Mouse (Mus musculus): ENCODE data around the gene Arhgef2. TPM values are rescaled to one million over a fixed set of nuclear protein-coding genes. Genes with fewer than 3 reads are reported as not detected.

Gene Arhgef2
- polyA plus RNA-seq, 1 experiment from 2014 or later = 97.9 TPM

DNA sequence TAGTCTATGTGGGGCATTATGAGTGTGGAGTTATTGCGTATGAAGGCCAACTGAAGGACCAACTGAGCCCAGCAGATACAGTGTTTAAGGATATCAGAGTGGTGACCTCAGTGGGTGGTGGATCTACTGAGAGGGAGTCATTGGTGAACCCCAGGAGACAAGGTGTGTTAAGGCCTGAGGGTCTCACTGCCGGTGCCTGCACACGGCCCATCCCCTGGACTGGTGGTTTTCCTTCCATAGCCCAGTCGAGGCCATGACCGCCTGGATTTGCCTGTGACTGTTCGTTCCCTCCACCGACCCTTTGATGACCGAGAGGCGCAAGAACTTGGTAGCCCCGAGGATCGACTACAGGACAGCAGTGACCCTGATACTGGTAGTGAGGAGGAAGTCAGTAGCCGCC lies 40.2 kb downstream of the Arhgef2 start:
- 92% methylated on average over 12 of the region's 12 CpGs for WGBS
- H3K36me3 ChIP-seq = peaks cover 73% of the 10 kb centered on the region
- H3K4me2 ChIP-seq (replicated peaks) = no peak overlapping the region
- H3K27me3 ChIP-seq = no peaks in the 10 kb centered on the region
- H3K27ac ChIP-seq (replicated peaks) = no peak overlapping the region
- H3K4me3 ChIP-seq (replicated peaks) = no peak overlapping the region
- H3K9me3 ChIP-seq (replicated peaks) = no peaks in the 10 kb centered on the region
- no peak for ATAC-seq (ENCODE audit: insufficient number of reproducible peaks, low FRiP score, low TSS enrichment, low read depth)
- no peak overlapping the region for H3K9ac ChIP-seq
- H3K4me1 ChIP-seq = 0 out of 2 replicates have a peak, but pooled peaks cover 4% of the 10 kb centered on the region

DNA sequence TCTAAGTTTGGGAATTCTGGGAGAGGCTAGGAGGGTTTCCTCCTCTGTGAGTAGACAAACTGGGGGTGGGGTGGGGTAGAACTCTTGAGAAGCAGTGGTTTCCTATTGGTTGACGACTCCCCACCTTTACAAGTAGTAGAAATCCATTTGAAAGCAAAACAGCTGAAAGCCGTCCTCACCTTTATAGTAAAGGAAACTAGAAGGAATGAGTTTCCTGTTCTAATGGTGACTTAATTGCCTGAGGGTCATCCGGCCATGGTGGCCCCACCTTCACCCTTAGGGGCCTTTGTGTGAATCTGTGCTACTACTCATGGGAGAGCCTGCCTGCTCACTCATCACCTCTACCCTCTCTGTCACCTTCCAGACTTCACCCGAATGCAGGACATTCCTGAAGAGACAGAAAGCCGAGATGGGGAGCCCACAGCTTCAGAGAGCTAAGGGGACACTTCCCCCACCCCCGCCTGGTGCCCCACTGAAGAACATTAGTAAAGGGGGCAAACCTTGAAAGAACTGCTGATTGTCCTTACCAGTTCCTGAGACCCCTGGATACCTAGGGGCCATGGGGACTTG lies 40.7 kb downstream of the Arhgef2 start:
- H3K9ac ChIP-seq = no peak overlapping the region
- WGBS = 74% methylated on average over 6 of the region's 6 CpGs
- ATAC-seq (ENCODE audit: insufficient number of reproducible peaks, low FRiP score, low TSS enrichment, low read depth) = no peak
- no peak overlapping the region for H3K4me2 ChIP-seq (replicated peaks)
- H3K4me3 ChIP-seq (replicated peaks) = no peak overlapping the region
- 0 out of 2 replicates have a peak, but pooled peaks cover 4% of the 10 kb centered on the region for H3K4me1 ChIP-seq
- no peaks in the 10 kb centered on the region for H3K9me3 ChIP-seq (replicated peaks)
- H3K27me3 ChIP-seq = no peaks in the 10 kb centered on the region
- H3K27ac ChIP-seq (replicated peaks) = no peak overlapping the region
- peaks cover 68% of the 10 kb centered on the region for H3K36me3 ChIP-seq

DNA sequence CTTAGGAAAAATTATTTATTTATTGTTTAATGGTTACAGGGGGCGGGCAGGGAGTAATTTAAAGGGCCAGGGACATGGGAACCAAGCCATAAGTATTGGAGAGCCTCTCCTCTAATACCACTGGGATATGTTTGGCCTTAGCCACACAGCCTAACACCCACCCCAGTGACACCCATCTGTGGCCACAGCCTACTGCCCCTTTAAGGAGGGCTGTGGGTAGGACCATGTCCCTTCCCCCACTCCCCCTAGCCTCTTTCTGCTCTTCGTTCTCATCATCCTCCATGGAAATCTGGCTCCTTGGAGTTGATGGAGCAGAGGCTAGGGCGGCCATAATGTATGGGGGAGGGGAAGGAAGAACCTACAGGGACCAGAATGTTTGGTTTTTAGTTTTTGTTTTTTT lies 41.3 kb downstream of the Arhgef2 start:
- Histone ChIP-seq H3K4me2 (replicated peaks) (no peak overlapping the region), H3K9ac (no peak overlapping the region), H3K4me1 (0 out of 2 replicates have a peak, but pooled peaks cover 4% of the 10 kb centered on the region), H3K4me3 (replicated peaks) (no peak overlapping the region), H3K27me3 (no peaks in the 10 kb centered on the region), H3K27ac (replicated peaks) (no peak overlapping the region), H3K36me3 (peaks cover 63% of the 10 kb centered on the region), H3K9me3 (replicated peaks) (no peaks in the 10 kb centered on the region)
- no peak for ATAC-seq (ENCODE audit: insufficient number of reproducible peaks, low FRiP score, low TSS enrichment, low read depth)
- 83% methylated on average over 3 of the region's 3 CpGs for WGBS

DNA sequence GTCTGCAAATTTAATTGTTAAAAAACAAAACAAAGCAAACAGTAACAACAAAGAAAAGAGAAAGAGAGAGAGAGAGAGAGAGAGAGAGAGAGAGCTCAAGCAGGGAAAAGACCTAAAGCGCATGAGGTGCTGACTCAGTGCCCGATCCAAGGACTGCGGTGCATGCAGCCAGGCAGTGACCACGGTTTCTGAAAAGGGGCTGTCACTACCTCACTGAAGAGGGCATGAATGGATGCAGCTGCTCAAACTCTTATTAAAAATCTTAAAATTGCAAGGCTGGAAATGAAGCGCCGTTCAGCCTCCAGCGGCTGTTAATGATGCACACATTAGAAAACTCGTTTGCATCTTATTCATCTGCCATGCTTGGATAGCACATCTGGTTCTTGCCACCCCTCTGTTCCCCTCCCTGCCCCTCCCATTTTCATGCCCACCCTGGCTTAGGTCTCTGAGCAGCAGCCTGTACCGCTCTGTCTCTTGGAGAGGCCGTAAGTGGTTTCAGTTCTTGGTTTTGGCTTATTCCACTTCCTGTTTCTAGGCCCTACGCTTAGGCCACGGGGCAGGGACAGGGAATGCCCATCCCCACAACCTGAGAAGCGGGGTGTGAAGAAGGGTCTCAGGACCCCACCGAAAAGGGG lies 42.1 kb downstream of the Arhgef2 start:
- Histone ChIP-seq H3K4me1 (0 out of 2 replicates have a peak, but pooled peaks cover 4% of the 10 kb centered on the region), H3K4me3 (replicated peaks) (no peak overlapping the region), H3K27ac (replicated peaks) (no peak overlapping the region), H3K27me3 (no peaks in the 10 kb centered on the region), H3K9me3 (replicated peaks) (no peaks in the 10 kb centered on the region), H3K4me2 (replicated peaks) (no peak overlapping the region), H3K36me3 (peaks cover 54% of the 10 kb centered on the region), H3K9ac (no peak overlapping the region)
- WGBS = 83% methylated on average over 14 of the region's 14 CpGs
- ATAC-seq (ENCODE audit: insufficient number of reproducible peaks, low FRiP score, low TSS enrichment, low read depth) = no peak; the same call in 1 of the 2 replicates

DNA sequence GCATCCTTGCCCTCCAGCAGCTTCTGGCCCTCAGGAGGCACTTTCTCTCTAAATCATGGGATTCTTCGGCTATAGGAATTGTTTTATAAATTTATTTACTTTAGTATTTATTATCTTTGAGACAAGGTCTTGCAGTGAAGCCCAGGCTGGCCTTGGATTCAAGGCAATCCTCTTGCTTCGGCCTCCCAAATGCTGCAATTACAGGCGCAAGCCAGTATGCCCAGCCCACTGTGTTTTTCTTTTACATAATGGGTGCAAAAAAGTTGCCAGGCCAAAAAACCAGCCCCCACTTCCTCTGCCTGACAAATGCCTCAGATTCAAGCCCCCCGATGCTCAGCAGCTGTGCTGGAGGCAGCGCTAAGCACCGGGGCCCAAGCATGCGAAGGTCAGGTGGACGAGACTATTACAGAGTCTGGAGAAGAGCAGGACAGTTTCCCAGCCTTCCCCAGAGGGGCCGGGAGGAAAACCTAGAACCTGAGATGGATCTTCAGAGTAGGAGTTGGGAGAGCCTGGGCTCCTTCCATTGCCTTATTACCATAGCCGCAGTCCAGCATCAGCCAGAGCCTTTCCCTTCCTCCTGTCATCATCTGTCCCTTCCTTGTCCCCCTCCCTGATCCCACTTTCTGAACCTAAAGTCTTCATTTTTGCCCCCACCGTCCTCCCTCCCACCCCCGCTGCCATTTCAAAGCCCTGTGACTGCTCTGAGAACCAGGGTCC lies 42.8 kb downstream of the Arhgef2 start:
- Histone ChIP-seq H3K27me3 (no peaks in the 10 kb centered on the region), H3K4me3 (replicated peaks) (no peak overlapping the region), H3K27ac (replicated peaks) (no peak overlapping the region), H3K9me3 (replicated peaks) (no peaks in the 10 kb centered on the region), H3K36me3 (peaks cover 47% of the 10 kb centered on the region), H3K4me1 (0 out of 2 replicates have a peak, but pooled peaks cover 4% of the 10 kb centered on the region), H3K4me2 (replicated peaks) (no peak overlapping the region), H3K9ac (no peak overlapping the region)
- no peak for ATAC-seq (ENCODE audit: insufficient number of reproducible peaks, low FRiP score, low TSS enrichment, low read depth)
- WGBS = 79% methylated on average over 12 of the region's 12 CpGs

DNA sequence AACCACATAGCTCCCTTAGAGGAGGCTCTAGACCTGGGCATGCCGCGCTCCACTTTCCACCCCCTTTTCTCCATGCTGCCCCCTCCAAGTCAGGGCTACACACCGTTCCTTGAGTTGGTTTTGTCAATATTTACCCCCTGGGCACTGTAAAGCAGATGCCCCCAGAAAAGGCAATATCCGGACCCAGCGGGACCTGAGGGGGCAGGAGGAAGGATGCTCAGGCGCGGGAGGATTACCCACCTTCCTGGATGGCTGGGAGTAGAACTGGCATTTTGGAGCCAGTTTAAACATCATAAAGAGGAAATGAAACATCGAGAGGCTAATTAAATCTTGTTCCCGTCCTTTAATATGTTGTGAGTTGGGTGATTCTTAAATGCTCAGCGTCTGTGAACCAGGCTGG lies 43.4 kb downstream of the Arhgef2 start:
- 78% methylated on average over 10 of the region's 10 CpGs for WGBS
- Histone ChIP-seq H3K27me3 (no peaks in the 10 kb centered on the region), H3K4me2 (replicated peaks) (no peak overlapping the region), H3K27ac (replicated peaks) (no peak overlapping the region), H3K36me3 (peaks cover 42% of the 10 kb centered on the region), H3K9me3 (replicated peaks) (no peaks in the 10 kb centered on the region), H3K4me3 (replicated peaks) (no peak overlapping the region), H3K9ac (no peak overlapping the region), H3K4me1 (0 out of 2 replicates have a peak, but pooled peaks cover 4% of the 10 kb centered on the region)
- no peak for ATAC-seq (ENCODE audit: insufficient number of reproducible peaks, low FRiP score, low TSS enrichment, low read depth)

DNA sequence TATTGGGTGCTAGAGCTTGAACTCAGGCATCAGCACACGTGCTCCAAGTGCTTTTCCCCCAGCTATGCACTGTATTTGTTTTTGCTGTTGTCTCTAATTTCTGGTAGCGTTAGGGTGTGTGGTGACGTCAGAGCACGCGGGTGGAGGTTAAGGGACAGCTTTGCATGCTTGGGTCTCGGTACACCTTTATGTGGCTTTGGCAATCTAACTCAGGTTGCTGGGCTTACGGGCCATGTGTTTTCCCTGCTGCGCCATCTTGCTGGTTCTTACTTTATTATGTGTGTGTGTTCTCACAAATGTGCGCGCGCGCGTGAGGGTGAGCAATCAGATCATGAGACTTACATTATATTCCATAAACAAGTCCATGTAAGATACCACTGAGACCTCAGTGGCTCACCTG lies 44.2 kb downstream of the Arhgef2 start:
- Histone ChIP-seq H3K27ac (replicated peaks) (no peak overlapping the region), H3K27me3 (no peaks in the 10 kb centered on the region), H3K9ac (no peak overlapping the region), H3K9me3 (replicated peaks) (no peaks in the 10 kb centered on the region), H3K4me3 (replicated peaks) (no peak overlapping the region), H3K4me1 (peaks cover 11% of the 10 kb centered on the region; the same call in 1 of the 2 replicates), H3K36me3 (peaks cover 34% of the 10 kb centered on the region), H3K4me2 (replicated peaks) (no peak overlapping the region)
- ATAC-seq (ENCODE audit: insufficient number of reproducible peaks, low FRiP score, low TSS enrichment, low read depth) = no peak
- WGBS = 94% methylated on average over 13 of the region's 13 CpGs

DNA sequence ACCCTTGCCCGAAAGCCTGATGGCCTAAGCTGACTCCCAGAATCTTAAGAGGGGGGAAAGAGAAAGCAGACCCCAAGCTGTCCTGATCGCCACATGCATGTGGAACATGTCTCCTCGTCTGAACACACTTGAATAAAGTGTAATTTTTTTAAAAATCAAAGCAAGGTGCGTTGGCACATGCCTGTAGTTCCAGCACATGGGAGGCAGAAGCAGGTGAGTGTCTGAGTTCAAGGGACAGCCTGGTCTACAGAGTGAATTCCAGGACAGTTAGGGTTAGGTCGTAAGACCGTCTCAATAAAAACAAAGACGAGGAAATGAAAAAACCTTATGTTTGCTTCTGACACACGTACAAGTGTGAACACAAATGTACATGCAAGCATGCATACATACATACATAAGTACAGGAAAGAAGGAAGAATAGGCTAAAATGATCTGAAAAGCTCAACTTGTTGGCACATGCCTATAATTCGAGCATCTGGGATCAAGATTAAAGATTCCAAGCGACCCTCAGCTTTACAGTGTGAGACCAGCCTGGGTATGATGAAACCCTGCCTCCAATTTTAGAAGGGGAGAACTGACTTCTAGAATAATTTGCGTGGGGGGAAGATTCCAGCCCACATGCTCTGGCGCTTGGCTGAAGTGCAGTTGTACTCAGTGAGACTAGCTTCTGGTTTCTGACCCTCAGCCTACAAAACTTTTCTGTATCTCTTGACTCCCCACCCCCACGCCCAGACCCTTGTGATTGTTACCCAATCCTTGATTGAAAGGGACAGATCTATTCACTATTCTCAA lies 45.1 kb downstream of the Arhgef2 start:
- H3K4me3 ChIP-seq (replicated peaks) = no peak overlapping the region
- no peak for ATAC-seq (ENCODE audit: insufficient number of reproducible peaks, low FRiP score, low TSS enrichment, low read depth)
- H3K27me3 ChIP-seq = no peaks in the 10 kb centered on the region
- H3K36me3 ChIP-seq = peaks cover 26% of the 10 kb centered on the region
- H3K27ac ChIP-seq (replicated peaks) = no peak overlapping the region
- no peak overlapping the region for H3K9ac ChIP-seq
- 59% methylated on average over 13 of the region's 13 CpGs for WGBS
- no peak overlapping the region for H3K4me2 ChIP-seq (replicated peaks)
- H3K9me3 ChIP-seq (replicated peaks) = no peaks in the 10 kb centered on the region
- H3K4me1 ChIP-seq = peaks cover 14% of the 10 kb centered on the region; the same call in 1 of the 2 replicates

DNA sequence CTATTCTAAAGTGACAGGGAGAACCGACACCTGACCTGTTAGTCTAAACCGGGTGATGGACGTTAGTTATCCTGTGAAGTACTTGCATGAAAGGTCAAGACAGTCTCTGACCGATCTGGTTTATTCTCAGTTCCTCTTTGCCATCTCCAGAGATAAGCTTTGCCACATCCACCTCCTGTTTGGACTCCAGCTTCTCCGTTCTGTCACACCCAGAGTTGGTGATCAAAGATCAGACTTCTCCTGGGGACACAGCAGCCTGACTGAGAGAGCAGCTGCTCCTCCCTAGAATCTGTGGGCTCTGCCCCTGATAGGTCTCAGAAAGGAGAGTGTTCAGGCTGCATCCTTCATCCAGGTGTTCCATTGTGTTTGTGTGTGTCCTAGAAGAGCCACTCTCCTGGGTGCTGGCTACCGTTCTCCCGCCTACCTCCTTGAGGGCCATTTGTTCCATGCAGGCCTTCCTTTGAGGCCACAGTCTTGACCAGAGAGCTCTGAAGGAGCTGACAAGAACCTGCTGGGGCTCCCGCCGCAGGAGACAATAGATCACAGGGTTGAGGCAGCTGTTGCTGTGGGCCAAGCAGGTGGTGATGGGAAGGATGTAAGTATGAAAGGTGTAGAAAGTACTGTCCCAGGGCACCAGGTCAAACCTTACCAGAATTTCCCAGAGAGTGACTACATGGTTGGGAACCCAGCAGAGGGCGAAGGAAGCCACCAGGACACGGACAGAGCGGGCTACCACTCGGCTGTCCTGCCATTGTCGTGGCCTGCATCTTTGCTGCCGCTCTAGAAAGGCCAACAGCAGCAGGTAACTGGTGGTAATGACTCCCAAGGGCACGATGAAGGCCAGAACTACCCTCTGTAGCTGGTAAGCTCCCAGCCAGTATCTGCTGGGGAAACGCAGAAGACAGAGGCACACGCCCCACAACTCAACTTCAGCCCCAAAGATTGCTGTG lies 46.2 kb downstream of the Arhgef2 start:
- Histone ChIP-seq H3K9ac (no peak overlapping the region), H3K4me3 (replicated peaks) (no peak overlapping the region), H3K27ac (replicated peaks) (no peak overlapping the region), H3K27me3 (no peaks in the 10 kb centered on the region), H3K36me3 (peaks cover 16% of the 10 kb centered on the region), H3K4me1 (peaks cover 13% of the 10 kb centered on the region; the same call in 1 of the 2 replicates), H3K4me2 (replicated peaks) (no peak overlapping the region), H3K9me3 (replicated peaks) (no peaks in the 10 kb centered on the region)
- WGBS = 79% methylated on average over 18 of the region's 18 CpGs
- ATAC-seq (ENCODE audit: insufficient number of reproducible peaks, low FRiP score, low TSS enrichment, low read depth) = no peak

DNA sequence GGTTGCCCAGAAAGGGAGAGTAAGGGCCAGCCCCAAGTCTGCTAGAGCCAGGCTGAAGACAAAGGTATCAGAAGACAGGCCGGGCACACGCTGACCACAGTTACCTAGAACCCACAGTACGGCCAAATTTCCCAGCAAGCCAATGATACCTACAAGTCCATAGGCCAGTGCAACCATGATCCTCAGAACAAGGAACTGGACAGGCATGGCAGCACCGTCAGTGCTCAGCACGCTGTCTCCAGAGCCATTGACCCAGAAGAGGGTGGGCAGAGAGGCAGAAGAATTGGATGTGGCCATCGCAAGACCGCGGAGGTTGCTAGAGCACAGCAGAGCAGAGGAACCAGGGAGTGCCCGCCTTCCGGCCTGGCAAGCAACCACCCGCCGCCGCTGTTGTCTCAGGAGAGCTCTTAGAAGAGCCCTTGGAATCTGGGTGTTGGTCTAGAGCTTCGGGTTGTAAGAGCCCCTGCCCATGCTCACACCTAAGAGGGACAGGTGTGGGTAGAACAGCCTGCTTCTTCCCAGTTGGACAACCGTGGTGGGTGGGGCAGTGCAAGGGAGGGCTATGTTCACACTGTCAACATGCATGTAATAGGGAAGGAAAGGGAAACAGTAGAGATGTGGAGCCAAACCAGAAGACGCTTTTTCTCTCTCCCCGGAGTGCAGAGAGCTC lies 47.2 kb downstream of the Arhgef2 start, which contains the start of gene Rxfp4:
TSS of gene Rxfp4 (minus strand) at position 297 of the 670 bp plus-strand sequence.
- 0 out of 2 replicates have a peak, but pooled peaks cover 5% of the 10 kb centered on the region for H3K36me3 ChIP-seq
- peaks cover 10% of the 10 kb centered on the region; the same call in 1 of the 2 replicates for H3K4me1 ChIP-seq
- H3K27ac ChIP-seq (replicated peaks) = no peak within 1 kb of the TSS
- H3K4me2 ChIP-seq (replicated peaks) = no peak within 1 kb of the TSS
- whole genome bisulfite sequencing = 81% methylated on average over 17 of the region's 17 CpGs
- H3K9me3 ChIP-seq (replicated peaks) = no peaks in the 10 kb centered on the region
- H3K27me3 ChIP-seq = no peaks in the 10 kb centered on the region
- H3K9ac ChIP-seq = no peak within 1 kb of the TSS
- 0 out of 2 replicates have a peak, but pooled peaks have one; percentile 30 for ATAC-seq (ENCODE audit: insufficient number of reproducible peaks, low FRiP score, low TSS enrichment, low read depth)
- no peak within 1 kb of the TSS for H3K4me3 ChIP-seq (replicated peaks)

All from embryonic facial prominence, embryonic 15.5 days (tissue).